Mouse (Mus musculus): Measurements from ENCODE around the gene Aunip.
A peak's percentile ranks its signal among the peaks of the same experiment; 100 is the strongest.

Gene Aunip

GRCm38 (mm10) chr4:134510845-134511411, at the start of gene Aunip:
Gene Aunip (plus strand): TSS chr4:134510999.
- peak; percentile 85 for DNase-seq (ENCODE audit: low read depth, low spot score)

- DNase-seq (ENCODE audit: low read depth, low spot score), result no peak
These were observed 49.5 kb upstream of the Aunip start for GRCm38 (mm10) chr4:134461252-134461651.

DNA sequence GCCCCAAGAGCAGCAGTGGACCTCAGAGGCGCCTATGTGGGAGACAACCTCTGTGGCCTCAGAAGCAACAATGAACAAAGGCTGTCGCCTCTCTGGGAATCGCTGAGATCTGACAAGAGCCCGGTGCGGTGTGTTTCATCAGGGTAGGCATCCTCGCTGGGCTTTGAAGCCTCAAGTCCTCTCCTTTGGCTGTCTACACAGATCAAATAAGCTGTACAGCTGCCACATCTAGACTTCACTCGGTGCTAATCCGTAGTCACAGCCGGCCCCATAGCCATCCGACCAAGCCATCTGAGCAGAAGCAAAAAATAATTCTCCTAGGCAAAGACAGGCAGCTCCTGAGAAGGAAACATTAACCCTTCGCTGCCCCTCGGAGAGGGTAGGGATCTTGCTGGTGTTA, 45.0 kb upstream of the Aunip start:
- DNase-seq (ENCODE audit: low read depth, low spot score), result no peak

- no peak for DNase-seq (ENCODE audit: low read depth, low spot score)
These were observed 44.2 kb upstream of the Aunip start for GRCm38 (mm10) chr4:134466381-134467262.

GRCm38 (mm10) chr4:134467435-134468214, 43.2 kb upstream of the Aunip start:
- DNase-seq (ENCODE audit: low read depth, low spot score), result no peak

DNA sequence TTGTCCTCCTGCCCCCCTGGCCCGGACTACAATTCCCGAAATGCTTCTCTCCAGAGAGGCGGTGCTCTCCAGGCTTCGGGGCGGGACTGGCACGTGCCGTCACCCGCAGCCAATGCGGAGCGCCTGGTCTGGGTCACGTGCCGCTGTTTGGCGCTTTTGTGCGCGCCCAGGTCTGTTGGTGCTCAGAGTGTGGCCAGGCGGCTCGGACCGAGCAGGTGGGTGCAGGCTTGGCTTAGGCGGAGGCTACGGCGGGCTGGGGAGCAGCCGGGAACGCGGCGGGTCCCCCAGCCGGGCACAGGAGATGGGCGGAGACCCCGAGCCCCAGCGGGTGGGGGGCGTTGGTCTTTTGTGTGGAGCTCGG, 42.6 kb upstream of the Aunip start, which contains the start of gene Stmn1:
Gene Stmn1 (plus strand): TSS at position 106 of the 361 bp plus-strand sequence.
- DNase-seq (ENCODE audit: low read depth, low spot score), result peak; percentile 87

DNA sequence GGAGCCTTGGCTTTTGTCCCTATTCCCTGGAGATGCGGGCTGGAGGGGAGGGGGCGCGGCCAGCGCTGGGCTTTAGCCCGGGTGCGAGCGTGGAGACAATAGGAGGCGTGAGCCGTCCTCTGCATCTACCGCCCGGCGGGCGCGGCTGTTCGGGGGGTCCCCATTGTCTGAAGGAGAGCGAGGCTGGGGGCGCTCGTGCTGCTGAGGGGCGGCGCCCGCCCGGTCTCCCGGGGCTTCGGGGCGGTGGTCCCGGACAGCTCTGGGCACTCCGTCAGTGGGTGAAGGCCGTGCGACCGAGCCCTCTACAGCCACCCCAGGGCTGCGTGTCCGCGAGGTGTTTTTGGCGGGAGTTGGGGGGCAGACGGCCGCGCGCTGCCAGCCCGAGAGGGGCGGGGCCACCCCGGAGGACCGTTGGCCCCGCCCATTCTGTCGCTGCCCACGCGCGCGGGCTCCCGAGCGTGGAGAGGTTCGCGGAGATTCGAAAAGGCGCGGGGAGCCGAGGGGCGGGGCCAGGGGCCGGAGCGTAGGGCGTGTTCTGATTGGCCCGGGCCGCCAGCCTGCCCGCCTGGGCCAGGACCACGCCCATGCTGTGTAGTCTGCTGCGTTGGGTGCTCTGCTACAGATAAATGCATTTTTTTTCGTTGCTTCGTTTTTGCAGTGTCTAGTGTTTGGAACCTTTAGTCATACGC, 42.1 kb upstream of the Aunip start:
- peak; percentile 86 for DNase-seq (ENCODE audit: low read depth, low spot score)

- no peak for DNase-seq (ENCODE audit: low read depth, low spot score)
These were observed 41.4 kb upstream of the Aunip start for GRCm38 (mm10) chr4:134469341-134469796.

- DNase-seq (ENCODE audit: low read depth, low spot score), result no peak
These were observed 40.8 kb upstream of the Aunip start for GRCm38 (mm10) chr4:134469985-134470384.

DNA sequence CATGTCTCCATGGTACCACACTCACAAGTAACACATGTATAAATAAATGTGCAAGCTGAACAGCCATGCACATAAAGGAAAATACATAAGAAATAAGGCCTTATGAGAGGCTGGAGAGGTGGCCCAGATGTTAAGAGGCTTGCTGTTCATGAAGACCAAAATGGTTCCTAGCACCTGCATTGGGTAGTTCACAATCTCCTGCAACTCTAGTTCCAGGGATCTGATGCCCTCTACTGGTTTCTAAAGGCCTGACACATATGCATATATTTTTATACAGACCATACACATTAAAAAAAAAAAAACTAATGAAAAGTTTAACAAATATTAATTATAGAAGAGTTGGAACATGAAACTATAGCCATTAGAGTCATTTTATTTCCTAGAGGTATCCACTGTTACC, 39.3 kb upstream of the Aunip start:
- no peak for DNase-seq (ENCODE audit: low read depth, low spot score)

- no peak for DNase-seq (ENCODE audit: low read depth, low spot score)
These were observed 37.0 kb upstream of the Aunip start for GRCm38 (mm10) chr4:134473764-134474163.

- no peak for DNase-seq (ENCODE audit: low read depth, low spot score)
These were observed 36.6 kb upstream of the Aunip start for GRCm38 (mm10) chr4:134474240-134474639.

GRCm38 (mm10) chr4:134476899-134477298, 33.9 kb upstream of the Aunip start:
- no peak for DNase-seq (ENCODE audit: low read depth, low spot score)

DNA sequence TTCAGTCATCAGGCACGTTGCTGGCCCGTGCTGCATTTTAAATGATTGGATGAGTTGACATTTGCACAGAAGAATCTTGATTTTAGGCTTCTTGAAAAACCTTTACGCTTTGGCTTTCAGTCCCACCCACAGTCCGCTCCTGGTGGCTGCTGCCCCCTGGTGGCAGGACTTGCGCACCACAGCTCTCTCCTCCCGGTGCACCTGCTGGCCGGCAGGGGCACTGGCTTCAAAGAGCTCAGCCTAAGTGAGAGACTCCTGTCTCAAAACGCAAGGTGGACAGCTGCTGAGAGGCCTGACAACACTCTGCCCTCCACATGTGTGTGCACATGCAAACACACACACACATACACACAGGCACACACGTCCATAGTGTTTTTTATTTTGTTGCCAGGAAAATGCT, 32.8 kb upstream of the Aunip start:
- DNase-seq (ENCODE audit: low read depth, low spot score), result peak; percentile 80

DNA sequence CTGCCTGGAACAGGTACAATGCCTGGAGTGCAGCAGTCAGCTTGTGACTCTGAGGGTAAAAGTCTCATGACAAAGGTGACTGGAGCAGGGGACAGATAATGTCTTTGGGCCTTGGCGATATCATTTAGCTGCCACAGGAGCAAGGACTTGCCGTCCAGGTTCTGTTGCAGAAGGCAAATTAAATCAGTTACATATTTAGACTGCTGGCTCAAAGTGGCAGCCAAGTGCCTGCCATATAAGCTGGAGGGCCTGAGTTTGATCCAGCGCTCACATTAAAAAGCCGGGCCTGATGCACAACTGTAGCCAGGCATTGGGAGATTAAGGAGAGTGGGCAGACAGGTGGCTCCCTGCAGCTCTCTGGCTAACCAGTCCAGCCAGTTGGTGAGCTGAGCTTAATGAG, 31.0 kb upstream of the Aunip start:
- DNase-seq (ENCODE audit: low read depth, low spot score), result no peak

DNA sequence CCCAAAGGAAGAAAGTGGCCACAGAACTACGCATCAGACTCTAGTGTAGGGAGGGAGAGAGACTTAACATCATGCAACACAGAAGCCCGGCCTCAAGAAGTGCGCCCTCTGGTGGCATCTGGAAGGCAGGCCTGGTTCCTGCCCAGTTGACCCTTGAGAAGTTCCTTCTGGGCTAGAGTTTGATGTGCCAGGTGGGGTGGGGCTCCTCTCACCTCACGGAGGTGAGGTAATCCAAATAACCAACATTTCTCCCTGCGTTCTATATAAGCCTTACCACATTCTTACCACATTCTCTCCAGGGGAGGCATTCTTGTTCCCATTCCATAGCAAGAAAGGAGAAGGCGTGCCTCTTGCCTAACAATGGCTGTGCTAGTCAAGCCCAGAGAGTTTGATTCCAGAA, 29.9 kb upstream of the Aunip start:
- DNase-seq (ENCODE audit: low read depth, low spot score), result no peak

DNA sequence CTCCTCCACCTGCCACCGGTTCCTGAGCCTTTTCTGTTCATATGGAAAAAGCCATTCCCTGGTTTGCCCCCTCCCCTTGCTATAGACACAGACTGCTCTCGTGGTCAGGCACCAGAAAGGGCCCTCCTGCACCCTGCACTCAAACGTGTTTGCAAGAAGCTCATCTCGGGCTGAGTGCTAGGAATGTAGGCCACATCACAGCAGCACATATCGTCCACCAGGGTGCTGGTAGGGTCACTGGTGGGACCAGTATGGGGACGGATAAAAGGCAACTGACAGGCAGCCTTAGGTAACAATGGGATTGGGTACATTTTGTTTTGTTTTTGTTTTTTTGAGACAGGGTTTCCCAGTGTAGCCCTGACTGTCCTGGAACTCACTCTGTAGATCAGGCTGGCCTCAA, 29.5 kb upstream of the Aunip start:
- DNase-seq (ENCODE audit: low read depth, low spot score), result no peak

DNA sequence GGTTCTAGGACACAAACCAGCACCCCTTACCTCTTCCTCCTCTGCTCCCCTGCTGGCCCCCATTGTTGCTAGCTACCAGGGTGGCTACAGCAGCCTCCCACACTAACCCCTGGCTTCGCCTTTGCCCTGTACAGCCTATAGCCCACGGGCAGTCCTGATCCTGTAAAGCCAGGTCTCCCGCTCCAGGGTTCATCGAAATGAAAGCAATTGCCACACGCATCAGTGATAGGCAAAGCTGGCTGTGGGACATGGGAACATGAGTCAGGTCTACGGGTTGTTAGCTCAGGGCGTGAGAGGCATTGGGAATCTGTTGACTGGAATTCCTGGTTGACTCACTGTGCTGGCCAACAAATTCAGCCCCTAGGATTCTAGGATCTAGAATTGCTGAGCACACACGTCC, 28.4 kb upstream of the Aunip start:
- DNase-seq (ENCODE audit: low read depth, low spot score), result no peak

DNA sequence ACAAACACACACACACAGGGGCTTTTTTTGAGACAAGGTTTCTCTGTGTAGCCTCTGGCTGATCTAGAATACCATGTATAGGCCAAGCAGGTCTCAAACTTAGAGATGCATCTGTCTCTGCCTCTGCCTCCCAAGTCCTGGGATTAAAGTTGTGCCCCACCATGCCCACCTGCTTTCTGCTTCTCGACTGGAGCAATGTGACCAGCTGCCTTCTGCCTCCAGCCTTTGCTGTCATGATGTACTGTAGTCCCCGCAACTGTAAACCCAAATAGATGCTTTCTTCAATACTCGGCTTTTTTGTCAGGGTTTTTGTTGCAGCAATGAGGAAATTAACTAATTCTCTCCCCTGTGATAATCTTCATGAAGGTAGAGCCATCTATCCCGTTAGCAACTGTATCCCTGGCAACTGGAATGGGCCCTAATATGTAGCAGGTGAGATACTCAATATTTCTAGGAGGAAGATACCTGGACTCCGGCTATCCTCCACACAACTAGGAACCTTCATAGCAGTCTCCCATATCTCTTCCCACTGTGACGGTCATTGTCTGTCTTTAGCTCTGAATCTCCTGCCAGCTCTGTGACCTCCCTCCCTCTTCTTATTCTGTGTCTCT, 27.6 kb upstream of the Aunip start:
- DNase-seq (ENCODE audit: low read depth, low spot score), result no peak

DNA sequence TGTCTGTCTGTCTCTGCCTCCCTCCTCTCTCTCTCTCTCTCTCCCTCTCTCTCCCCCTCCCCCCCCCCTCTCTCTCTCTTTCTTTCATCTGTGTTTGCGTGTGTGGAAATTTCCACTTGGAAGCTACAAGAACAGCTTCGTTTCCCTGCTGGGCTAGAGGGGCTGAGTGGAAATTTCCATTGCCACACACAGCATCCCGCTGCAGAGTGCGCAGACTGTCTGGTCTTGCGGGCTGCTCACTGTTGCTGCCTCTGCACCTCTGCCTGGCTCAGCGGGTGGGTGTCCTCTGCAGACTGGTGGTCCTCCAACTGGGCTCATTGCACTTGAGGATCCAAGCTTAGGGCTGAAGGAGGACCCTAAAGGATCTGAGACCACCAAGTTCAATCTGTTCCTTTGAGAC, 27.1 kb upstream of the Aunip start:
- DNase-seq (ENCODE audit: low read depth, low spot score), result no peak

DNA sequence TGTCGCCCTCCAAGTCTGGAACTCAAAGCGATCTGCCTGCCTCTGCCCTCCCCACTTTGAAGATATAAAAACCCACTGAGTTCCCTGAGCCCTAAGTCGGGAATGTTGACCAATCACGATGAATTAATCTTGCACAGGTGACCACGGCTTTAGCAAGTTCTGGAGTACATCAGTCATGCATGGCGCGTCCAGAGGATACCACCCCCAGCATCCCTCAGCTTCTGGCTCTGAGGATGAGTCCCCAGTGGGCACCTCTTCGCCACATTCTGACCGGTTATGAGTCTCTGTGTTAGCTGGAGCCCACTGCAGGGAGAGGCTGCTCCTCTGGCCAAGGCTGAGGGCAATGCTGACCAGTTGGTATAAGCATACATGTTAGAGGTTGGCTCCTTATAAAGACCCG, 26.6 kb upstream of the Aunip start:
- no peak for DNase-seq (ENCODE audit: low read depth, low spot score)
